Mouse (Mus musculus): ENCODE measurements at regions not wholly inside any gene's neighbourhood (a gene's known extent, or its start where the extent isn't known, plus 50 kb on each side); places are given as distances from the start of the nearest gene placed in this dataset.

GRCm38 (mm10) chr8:8219701-8220394 lies 441.2 kb downstream of the Efnb2 start:
- no peak for DNase-seq (ENCODE audit: low spot score in 2 of 2)

- DNase-seq (ENCODE audit: low spot score in 2 of 2): no peak
Measured at GRCm38 (mm10) chr8:8193036-8193435, 468.0 kb downstream of the Efnb2 start.

- DNase-seq (ENCODE audit: low spot score in 2 of 2): no peak
Measured at GRCm38 (mm10) chr8:8186046-8186445, 475.0 kb downstream of the Efnb2 start.

- DNase-seq (ENCODE audit: low spot score in 2 of 2): no peak
Measured at GRCm38 (mm10) chr8:8183233-8183622, 477.8 kb downstream of the Efnb2 start.

GRCm38 (mm10) chr8:8182616-8183232 lies 478.3 kb downstream of the Efnb2 start:
- no peak for DNase-seq (ENCODE audit: low spot score in 2 of 2)

GRCm38 (mm10) chr8:8182108-8182507 lies 478.9 kb downstream of the Efnb2 start:
- DNase-seq (ENCODE audit: low spot score in 2 of 2): no peak

- no peak for DNase-seq (ENCODE audit: low spot score in 2 of 2)
Measured at GRCm38 (mm10) chr8:8174286-8174685, 486.8 kb downstream of the Efnb2 start.

GRCm38 (mm10) chr8:8168674-8169073 lies 492.4 kb downstream of the Efnb2 start:
- DNase-seq (ENCODE audit: low spot score in 2 of 2): no peak

GRCm38 (mm10) chr8:8168250-8168649 lies 492.8 kb downstream of the Efnb2 start:
- DNase-seq (ENCODE audit: low spot score in 2 of 2): no peak

- no peak for DNase-seq (ENCODE audit: low spot score in 2 of 2)
Measured at GRCm38 (mm10) chr8:8147527-8147926, 513.5 kb downstream of the Efnb2 start.

GRCm38 (mm10) chr8:8142933-8143495 lies 518.0 kb downstream of the Efnb2 start:
- DNase-seq (ENCODE audit: low spot score in 2 of 2): no peak

GRCm38 (mm10) chr8:8142461-8142860 lies 518.6 kb downstream of the Efnb2 start:
- no peak for DNase-seq (ENCODE audit: low spot score in 2 of 2)

GRCm38 (mm10) chr8:8139720-8140119 lies 521.3 kb downstream of the Efnb2 start:
- no peak for DNase-seq (ENCODE audit: low spot score in 2 of 2)

- DNase-seq (ENCODE audit: low spot score in 2 of 2): no peak
Measured at GRCm38 (mm10) chr8:8133001-8133785, 527.8 kb downstream of the Efnb2 start.

GRCm38 (mm10) chr8:8131961-8132376 lies 529.1 kb downstream of the Efnb2 start:
- no peak for DNase-seq (ENCODE audit: low spot score in 2 of 2)

- no peak for DNase-seq (ENCODE audit: low spot score in 2 of 2)
Measured at GRCm38 (mm10) chr8:8130806-8131205, 530.2 kb downstream of the Efnb2 start.

- no peak for DNase-seq (ENCODE audit: low spot score in 2 of 2)
Measured at GRCm38 (mm10) chr8:8115595-8116429, 545.2 kb downstream of the Efnb2 start.

GRCm38 (mm10) chr8:8114604-8115003 lies 546.4 kb downstream of the Efnb2 start:
- DNase-seq (ENCODE audit: low spot score in 2 of 2): no peak

- no peak for DNase-seq (ENCODE audit: low spot score in 2 of 2)
Measured at GRCm38 (mm10) chr8:8109785-8110350, 551.2 kb downstream of the Efnb2 start.

GRCm38 (mm10) chr8:8103492-8103891 lies 557.5 kb downstream of the Efnb2 start:
- no peak for DNase-seq (ENCODE audit: low spot score in 2 of 2)

Data from adrenal gland, postnatal 4 days (tissue).